Mouse (Mus musculus): ENCODE measurements around the gene Fgfr2. TPM values are rescaled to one million over a fixed set of nuclear protein-coding genes. Genes with fewer than 3 reads are reported as not detected.

The Fgfr2 gene
- polyA plus RNA-seq, 1 experiment from 2014 or later = 93.4 TPM

DNA sequence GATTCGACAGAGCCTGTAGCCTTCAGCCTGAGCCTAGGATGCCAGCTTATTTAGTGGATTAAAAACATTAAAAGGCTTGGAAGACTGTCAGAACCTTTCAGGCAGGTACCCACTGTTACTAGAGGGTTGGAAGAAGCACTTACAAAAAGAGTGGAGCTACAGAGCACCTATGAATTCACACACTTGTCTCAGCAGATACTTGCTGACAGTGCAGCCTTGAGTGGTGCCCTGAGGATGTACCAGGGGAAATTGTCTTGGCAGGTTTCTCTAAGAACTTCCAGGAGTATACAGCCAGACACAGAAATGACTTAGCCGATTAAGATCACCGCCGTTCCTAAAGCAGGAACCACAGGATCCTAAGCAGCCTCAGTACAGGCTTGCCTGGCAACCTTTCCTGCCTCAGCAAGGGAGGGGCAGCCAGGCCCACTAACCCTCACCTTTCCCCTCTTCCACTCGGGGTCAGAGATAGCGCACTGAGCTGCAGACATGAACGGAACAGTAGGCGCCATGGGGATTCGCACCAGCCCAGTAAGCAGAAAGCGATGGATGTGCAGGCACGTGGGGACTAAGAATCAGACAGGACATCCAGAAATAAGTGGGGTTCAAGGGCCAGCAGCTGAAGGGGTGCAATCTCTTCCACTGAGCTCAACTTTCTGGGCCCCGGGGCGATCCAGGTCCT, 39.1 kb downstream of the Fgfr2 start:
- no peaks in the 10 kb centered on the region for H3K9me3 ChIP-seq (replicated peaks; ENCODE audit: control insufficient read depth, low read length)
- H3K27ac ChIP-seq (ENCODE audit: low read length) = no peak overlapping the region

DNA sequence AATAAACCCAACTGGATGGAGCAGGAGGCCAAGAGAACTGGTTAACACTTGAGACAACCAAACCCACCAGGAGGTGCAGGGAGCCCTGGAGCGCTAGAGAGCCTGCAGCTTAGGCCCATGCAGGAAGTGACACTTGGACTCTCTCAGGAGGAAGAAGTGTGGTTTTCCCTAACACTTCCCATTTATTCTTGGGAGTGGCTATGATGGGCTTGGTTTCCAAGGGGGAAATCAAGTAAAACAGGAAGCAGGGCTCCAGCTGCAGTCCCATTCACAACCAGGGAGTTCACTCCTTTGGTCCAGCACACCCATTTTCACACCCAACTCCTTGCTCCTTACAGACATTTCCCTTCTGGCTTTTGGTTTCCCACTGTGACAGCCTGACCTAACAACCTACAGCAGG, 44.2 kb downstream of the Fgfr2 start:
- no peak overlapping the region for H3K27ac ChIP-seq (ENCODE audit: low read length)
- WGBS = 75% methylated on average over 1 of the region's 1 CpGs
- H3K27me3 ChIP-seq (ENCODE audit: control insufficient read depth, insufficient read depth, low read length) = no peaks in the 10 kb centered on the region
- no peak overlapping the region for H3K4me3 ChIP-seq (replicated peaks; ENCODE audit: low read length)
- H3K4me2 ChIP-seq (ENCODE audit: low read depth, low read length) = no peak overlapping the region
- H3K36me3 ChIP-seq (ENCODE audit: control insufficient read depth, insufficient read depth, low read length) = no peaks in the 10 kb centered on the region
- H3K9ac ChIP-seq (ENCODE audit: low read length) = no peak overlapping the region
- ATAC-seq (ENCODE audit: insufficient read depth, low FRiP score) = no peak
- H3K4me1 ChIP-seq (ENCODE audit: control insufficient read depth, insufficient read depth, low read length) = no peaks in the 10 kb centered on the region
- H3K9me3 ChIP-seq (replicated peaks; ENCODE audit: control insufficient read depth, low read length) = no peaks in the 10 kb centered on the region

More for the DNA sequence above, 39.1 kb downstream of the Fgfr2 start:
- no peaks in the 10 kb centered on the region for H3K27me3 ChIP-seq (ENCODE audit: control insufficient read depth, insufficient read depth, low read length)
- WGBS = 82% methylated on average over 13 of the region's 13 CpGs
- peaks cover 7% of the 10 kb centered on the region for H3K4me1 ChIP-seq (ENCODE audit: control insufficient read depth, insufficient read depth, low read length)
- no peak overlapping the region for H3K9ac ChIP-seq (ENCODE audit: low read length)
- no peak overlapping the region for H3K4me3 ChIP-seq (replicated peaks; ENCODE audit: low read length)
- no peak for ATAC-seq (ENCODE audit: insufficient read depth, low FRiP score)
- H3K36me3 ChIP-seq (ENCODE audit: control insufficient read depth, insufficient read depth, low read length) = no peaks in the 10 kb centered on the region
- no peak overlapping the region for H3K4me2 ChIP-seq (ENCODE audit: low read depth, low read length)

DNA sequence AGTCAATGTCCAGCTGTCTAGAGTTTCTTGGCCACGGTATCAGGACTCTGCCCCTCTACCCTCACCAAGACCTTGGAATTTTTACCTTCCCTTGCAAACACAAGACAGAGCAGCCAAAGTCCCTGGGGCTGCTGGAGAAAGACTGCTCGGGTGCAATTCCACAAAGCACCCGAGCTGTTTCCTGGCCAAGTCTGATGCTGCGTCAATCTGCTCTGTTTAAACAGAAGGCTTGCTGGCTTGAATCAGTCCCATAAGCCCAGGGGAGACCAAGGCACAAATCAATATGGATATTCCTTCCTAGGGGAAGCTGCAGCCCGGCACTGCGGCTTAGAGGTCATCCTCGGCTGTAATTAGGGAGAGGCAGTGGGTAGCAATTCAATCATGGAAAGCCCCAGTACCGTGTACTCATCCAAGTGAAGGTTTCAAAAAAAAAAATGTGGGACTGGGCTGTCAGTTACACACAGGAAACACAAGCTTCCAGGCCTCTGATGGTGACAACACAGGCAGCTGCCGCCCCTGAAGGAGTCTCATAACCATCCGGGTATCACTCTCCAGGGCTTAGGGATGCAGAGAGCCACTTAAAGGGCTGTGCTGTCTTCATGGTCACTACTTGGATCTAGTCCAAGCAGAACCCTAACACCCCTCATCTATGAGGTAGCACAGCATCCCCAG, 48.6 kb downstream of the Fgfr2 start:
- Histone ChIP-seq H3K9ac (ENCODE audit: low read length) (no peak overlapping the region), H3K27ac (ENCODE audit: low read length) (no peak overlapping the region), H3K4me1 (ENCODE audit: control insufficient read depth, insufficient read depth, low read length) (peaks cover 5% of the 10 kb centered on the region; the same call in 1 of the 2 replicates), H3K27me3 (ENCODE audit: control insufficient read depth, insufficient read depth, low read length) (no peaks in the 10 kb centered on the region), H3K4me3 (replicated peaks; ENCODE audit: low read length) (no peak overlapping the region), H3K36me3 (ENCODE audit: control insufficient read depth, insufficient read depth, low read length) (no peaks in the 10 kb centered on the region), H3K4me2 (ENCODE audit: low read depth, low read length) (no peak overlapping the region), H3K9me3 (replicated peaks; ENCODE audit: control insufficient read depth, low read length) (no peaks in the 10 kb centered on the region)
- no peak for ATAC-seq (ENCODE audit: insufficient read depth, low FRiP score)
- WGBS = 67% methylated on average over 10 of the region's 10 CpGs

DNA sequence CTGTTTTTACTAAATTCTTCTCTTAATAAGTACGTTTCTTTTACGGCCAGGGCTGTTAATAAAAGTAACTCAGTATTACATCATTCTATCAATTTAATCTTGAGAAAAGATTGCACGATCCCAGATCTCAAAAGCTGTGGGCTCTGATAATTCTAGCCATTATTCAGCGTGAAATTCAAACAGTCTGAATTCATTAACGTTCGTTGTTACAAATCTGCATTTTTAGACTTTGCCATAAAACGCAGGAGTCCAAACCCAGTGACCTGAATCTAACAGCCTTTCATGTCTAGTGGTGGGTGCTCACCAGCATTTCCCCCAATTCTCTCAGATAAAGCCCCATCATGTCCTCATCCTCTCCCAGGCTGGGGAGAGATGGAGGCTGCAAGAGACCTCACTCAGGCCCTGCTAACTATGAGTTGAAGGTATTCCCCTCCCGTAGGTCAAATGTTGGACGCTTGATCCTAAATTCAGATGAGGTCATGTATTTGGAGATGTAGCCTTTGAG, 50.0 kb downstream of the Fgfr2 start:
- no peak for ATAC-seq (ENCODE audit: insufficient read depth, low FRiP score)
- Histone ChIP-seq H3K4me2 (ENCODE audit: low read depth, low read length) (no peak overlapping the region), H3K36me3 (ENCODE audit: control insufficient read depth, insufficient read depth, low read length) (0 out of 2 replicates have a peak, but pooled peaks cover 2% of the 10 kb centered on the region), H3K27ac (ENCODE audit: low read length) (no peak overlapping the region), H3K9me3 (replicated peaks; ENCODE audit: control insufficient read depth, low read length) (no peaks in the 10 kb centered on the region), H3K4me1 (ENCODE audit: control insufficient read depth, insufficient read depth, low read length) (peaks cover 5% of the 10 kb centered on the region; the same call in 1 of the 2 replicates), H3K4me3 (replicated peaks; ENCODE audit: low read length) (no peak overlapping the region), H3K27me3 (ENCODE audit: control insufficient read depth, insufficient read depth, low read length) (no peaks in the 10 kb centered on the region), H3K9ac (ENCODE audit: low read length) (no peak overlapping the region)
- WGBS = 81% methylated on average over 9 of the region's 9 CpGs

DNA sequence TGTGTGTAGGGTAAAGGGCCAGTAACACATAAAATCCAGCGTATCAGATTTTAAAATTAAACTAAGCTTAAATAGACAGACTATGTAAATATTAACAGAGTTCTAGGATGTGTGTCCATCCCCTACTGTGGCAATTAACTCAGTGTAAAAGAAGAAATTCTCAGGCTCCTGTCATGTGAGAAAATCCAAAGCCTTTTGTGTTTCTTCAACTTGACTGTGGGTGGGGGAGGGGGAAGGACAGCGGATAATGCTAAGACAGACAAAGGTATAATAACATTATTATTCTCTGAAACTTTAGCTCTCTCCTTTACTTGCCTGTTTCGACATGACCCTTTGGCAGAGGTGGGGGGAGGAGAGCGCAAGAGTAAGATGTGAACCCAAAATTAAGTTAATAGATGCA, 50.6 kb downstream of the Fgfr2 start:
- Histone ChIP-seq H3K9me3 (replicated peaks; ENCODE audit: control insufficient read depth, low read length) (no peaks in the 10 kb centered on the region), H3K4me2 (ENCODE audit: low read depth, low read length) (no peak overlapping the region), H3K4me3 (replicated peaks; ENCODE audit: low read length) (no peak overlapping the region), H3K36me3 (ENCODE audit: control insufficient read depth, insufficient read depth, low read length) (0 out of 2 replicates have a peak, but pooled peaks cover 2% of the 10 kb centered on the region), H3K4me1 (ENCODE audit: control insufficient read depth, insufficient read depth, low read length) (peaks cover 5% of the 10 kb centered on the region; the same call in 1 of the 2 replicates), H3K9ac (ENCODE audit: low read length) (no peak overlapping the region), H3K27ac (ENCODE audit: low read length) (no peak overlapping the region), H3K27me3 (ENCODE audit: control insufficient read depth, insufficient read depth, low read length) (no peaks in the 10 kb centered on the region)
- 73% methylated on average over 4 of the region's 4 CpGs for WGBS
- ATAC-seq (ENCODE audit: insufficient read depth, low FRiP score) = no peak

DNA sequence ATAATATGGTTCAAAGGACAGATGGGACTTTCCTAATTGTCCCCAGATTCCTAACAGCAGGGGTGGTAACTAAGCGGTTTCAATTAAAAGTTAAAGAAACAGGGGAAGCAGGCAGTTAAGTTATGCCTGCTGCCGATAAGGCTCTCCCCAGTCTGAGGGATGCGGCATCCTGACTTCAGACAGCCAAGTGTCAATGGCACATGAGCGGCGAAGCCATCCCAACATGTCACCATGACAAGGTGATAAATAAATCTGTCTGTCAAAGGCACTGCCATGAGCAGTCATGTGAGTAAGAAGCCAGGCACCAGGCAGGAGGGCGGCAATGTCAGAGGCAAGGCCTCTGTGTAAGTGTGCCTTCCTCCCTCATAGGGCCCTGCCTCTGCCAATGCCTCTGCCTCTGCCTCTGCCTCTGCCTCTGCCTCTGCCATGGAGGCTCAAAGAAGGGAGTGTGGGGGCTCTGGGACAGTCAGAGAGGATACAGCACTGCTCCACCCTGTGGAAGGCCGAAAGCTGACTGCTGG, 55.8 kb downstream of the Fgfr2 start:
- Histone ChIP-seq H3K9ac (ENCODE audit: low read length) (no peak overlapping the region), H3K27ac (ENCODE audit: low read length) (no peak overlapping the region), H3K27me3 (ENCODE audit: control insufficient read depth, insufficient read depth, low read length) (no peaks in the 10 kb centered on the region), H3K4me1 (ENCODE audit: control insufficient read depth, insufficient read depth, low read length) (peaks cover 5% of the 10 kb centered on the region; the same call in 1 of the 2 replicates), H3K4me2 (ENCODE audit: low read depth, low read length) (no peak overlapping the region), H3K9me3 (replicated peaks; ENCODE audit: control insufficient read depth, low read length) (no peaks in the 10 kb centered on the region), H3K4me3 (replicated peaks; ENCODE audit: low read length) (no peak overlapping the region), H3K36me3 (ENCODE audit: control insufficient read depth, insufficient read depth, low read length) (0 out of 2 replicates have a peak, but pooled peaks cover 2% of the 10 kb centered on the region)
- 85% methylated on average over 7 of the region's 7 CpGs for WGBS
- peak; percentile 17; the same call in 1 of the 2 replicates for ATAC-seq (ENCODE audit: insufficient read depth, low FRiP score)

DNA sequence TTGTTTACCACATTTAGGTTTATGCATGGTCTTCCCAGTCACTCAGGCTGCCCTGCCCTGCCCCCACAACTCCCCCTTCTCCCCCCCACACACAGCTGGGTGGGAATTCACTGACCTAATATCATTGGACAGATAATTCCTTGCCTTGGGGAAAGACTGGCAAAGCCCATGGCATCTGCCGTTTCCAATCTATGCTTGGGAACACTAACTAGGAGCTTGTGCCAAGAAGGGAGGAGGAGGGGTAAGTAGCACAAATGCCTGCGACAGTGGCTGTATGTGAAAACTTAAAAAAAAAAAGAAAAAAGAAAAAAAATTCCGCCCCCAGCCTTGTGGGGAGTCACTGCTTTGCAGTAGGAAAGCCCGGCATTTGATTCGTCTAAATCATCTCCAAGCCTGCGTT, 56.4 kb downstream of the Fgfr2 start:
- Histone ChIP-seq H3K9ac (ENCODE audit: low read length) (no peak overlapping the region), H3K27me3 (ENCODE audit: control insufficient read depth, insufficient read depth, low read length) (no peaks in the 10 kb centered on the region), H3K4me1 (ENCODE audit: control insufficient read depth, insufficient read depth, low read length) (no peaks in the 10 kb centered on the region), H3K27ac (ENCODE audit: low read length) (no peak overlapping the region), H3K9me3 (replicated peaks; ENCODE audit: control insufficient read depth, low read length) (no peaks in the 10 kb centered on the region), H3K4me2 (ENCODE audit: low read depth, low read length) (no peak overlapping the region), H3K36me3 (ENCODE audit: control insufficient read depth, insufficient read depth, low read length) (0 out of 2 replicates have a peak, but pooled peaks cover 2% of the 10 kb centered on the region), H3K4me3 (replicated peaks; ENCODE audit: low read length) (no peak overlapping the region)
- WGBS = 61% methylated on average over 6 of the region's 6 CpGs
- ATAC-seq (ENCODE audit: insufficient read depth, low FRiP score) = no peak; the same call in 1 of the 2 replicates

DNA sequence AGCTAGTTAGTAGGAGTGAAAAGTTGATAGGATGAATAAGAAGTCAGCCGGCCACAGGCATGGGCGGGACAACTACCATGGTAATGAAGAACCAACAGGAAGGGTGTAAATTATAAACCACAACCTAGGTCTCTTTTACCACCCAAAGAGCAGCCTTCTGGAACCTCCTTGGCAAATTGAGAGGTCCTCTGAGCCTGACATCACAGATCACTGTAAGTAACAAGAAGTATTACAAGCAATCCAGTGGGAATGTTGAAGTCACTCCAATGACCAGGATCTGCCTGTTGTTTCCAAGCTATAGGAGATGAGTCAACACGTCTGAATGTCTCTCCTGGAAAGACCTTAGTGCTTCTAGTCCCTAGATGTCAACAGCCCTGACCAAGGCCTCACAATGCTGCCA, 61.1 kb downstream of the Fgfr2 start:
- 83% methylated on average over 3 of the region's 3 CpGs for WGBS
- Histone ChIP-seq H3K27me3 (ENCODE audit: control insufficient read depth, insufficient read depth, low read length) (no peaks in the 10 kb centered on the region), H3K4me3 (replicated peaks; ENCODE audit: low read length) (no peak overlapping the region), H3K27ac (ENCODE audit: low read length) (no peak overlapping the region), H3K4me2 (ENCODE audit: low read depth, low read length) (no peak overlapping the region), H3K9ac (ENCODE audit: low read length) (no peak overlapping the region), H3K36me3 (ENCODE audit: control insufficient read depth, insufficient read depth, low read length) (no peaks in the 10 kb centered on the region), H3K9me3 (replicated peaks; ENCODE audit: control insufficient read depth, low read length) (no peaks in the 10 kb centered on the region), H3K4me1 (ENCODE audit: control insufficient read depth, insufficient read depth, low read length) (peaks cover 16% of the 10 kb centered on the region)
- ATAC-seq (ENCODE audit: insufficient read depth, low FRiP score) = no peak

DNA sequence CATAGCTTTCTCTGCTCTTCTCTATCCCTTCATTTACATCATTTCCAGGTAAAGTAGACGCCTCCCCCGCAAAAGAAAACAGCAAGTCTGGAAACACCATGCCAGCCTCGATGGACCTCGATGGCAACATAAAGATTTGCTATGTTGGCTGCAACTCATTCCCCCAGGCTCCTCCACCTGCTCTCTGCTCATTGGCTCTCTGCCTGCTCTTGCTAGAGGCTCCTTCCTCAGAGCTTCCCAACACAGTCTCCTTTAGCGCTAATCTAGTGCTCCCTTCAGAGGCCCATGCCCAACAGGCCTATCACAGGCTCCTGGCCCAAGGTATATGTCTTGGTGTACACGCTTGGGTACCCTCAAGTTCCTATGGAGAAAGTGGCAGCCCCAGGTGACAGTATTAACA, 63.0 kb downstream of the Fgfr2 start:
- H3K4me1 ChIP-seq (ENCODE audit: control insufficient read depth, insufficient read depth, low read length) = peaks cover 16% of the 10 kb centered on the region
- no peak overlapping the region for H3K4me3 ChIP-seq (replicated peaks; ENCODE audit: low read length)
- no peaks in the 10 kb centered on the region for H3K27me3 ChIP-seq (ENCODE audit: control insufficient read depth, insufficient read depth, low read length)
- WGBS = 92% methylated on average over 6 of the region's 6 CpGs
- H3K4me2 ChIP-seq (ENCODE audit: low read depth, low read length) = no peak overlapping the region
- H3K27ac ChIP-seq (ENCODE audit: low read length) = no peak overlapping the region
- H3K9ac ChIP-seq (ENCODE audit: low read length) = no peak overlapping the region
- ATAC-seq (ENCODE audit: insufficient read depth, low FRiP score) = no peak
- H3K9me3 ChIP-seq (replicated peaks; ENCODE audit: control insufficient read depth, low read length) = no peaks in the 10 kb centered on the region
- H3K36me3 ChIP-seq (ENCODE audit: control insufficient read depth, insufficient read depth, low read length) = no peaks in the 10 kb centered on the region

All from stomach, embryonic 16.5 days (tissue).